Mouse (Mus musculus) lung, embryonic 14.5 days (tissue): ENCODE data around the gene Cdh13. TPM values are rescaled to one million over a fixed set of nuclear protein-coding genes. Genes with fewer than 3 reads are reported as not detected.
A peak's percentile ranks its signal among the peaks of the same experiment; 100 is the strongest.
"Not testable (repeated sequence)": the region's sequence is repeated elsewhere in the genome, so short reads cannot be mapped to it uniquely, and the experiment has no call there.

Experiments
- ATAC-seq: fragments of 200-750 bp; cut with Nextera tagmentation; 2 replicates; pipeline ENCODE4 v1.8.0; 2017; ENCODE audit warnings: mild to moderate bottlenecking, moderate TSS enrichment, moderate library complexity; ENCODE audit not compliant: insufficient read depth
- DNase-seq: peaks from one replicate; pipeline ENCODE4 v3.0.0-alpha.2; 2015
- H3K27ac ChIP-seq: fragments of 300-500 bp; sonication (generic); 2 replicates; pipeline ENCODE4 v1.5.1; 2014; ENCODE audit warnings: low read depth, mild to moderate bottlenecking, moderate library complexity
- H3K27me3 ChIP-seq: fragments of 300-500 bp; sonication (generic); 2 replicates; pipeline ENCODE4 v1.6.1; 2014; ENCODE audit warnings: low read length, control low read depth; ENCODE audit not compliant: insufficient read depth
- H3K36me3 ChIP-seq: fragments of 300-500 bp; sonication (generic); 2 replicates; pipeline ENCODE4 v1.6.1; 2014; ENCODE audit warnings: control low read depth; ENCODE audit not compliant: insufficient read depth
- H3K4me1 ChIP-seq: fragments of 300-500 bp; sonication (generic); 2 replicates; pipeline ENCODE4 v1.6.1; 2014; ENCODE audit warnings: antibody characterized with exemption, control low read depth; ENCODE audit not compliant: insufficient read depth
- H3K4me2 ChIP-seq: fragments of 300-500 bp; sonication (generic); 2 replicates; pipeline ENCODE4 v1.6.1; 2014; ENCODE audit warnings: mild to moderate bottlenecking
- H3K4me3 ChIP-seq: fragments of 300-500 bp; sonication (generic); 2 replicates; pipeline ENCODE4 v1.5.1; 2014; ENCODE audit warnings: low read depth, low read length
- H3K9ac ChIP-seq: fragments of 300-500 bp; sonication (generic); 2 replicates; pipeline ENCODE4 v1.6.1; 2014
- H3K9me3 ChIP-seq: fragments of 300-500 bp; sonication (generic); 2 replicates; pipeline ENCODE4 v1.6.1; 2016; ENCODE audit warnings: low read depth, low read length, control low read depth
- CTCF ChIP-seq: IDR thresholded peaks from 2 replicates; pipeline ENCODE4 v1.5.1; 2016; ENCODE audit warnings: antibody characterized with exemption, low read depth
- WGBS: fragments of 180-500 bp; shearing (Covaris S2); extraction: QIAGEN DNeasy Blood & Tissue Kit; methylation state at CpG from one replicate; pipeline ENCODE4 v1.1.7; 2014; 5-methylcytosine and 5-hydroxymethylcytosine counted together
- polyA plus RNA-seq: library from polyadenylated mRNA; unstranded; fragments of >200 nt; fragmentation: Nextera tagmentation; extraction: Ambion mirVana; gene quantifications from 2 replicates; pipeline ENCODE4 v1.2.1, GENCODE M21; 2014

Gene Cdh13
- polyA plus RNA-seq, 1 experiment from 2014 or later = 1.2 TPM

GRCm38 (mm10) chr8:119275442-119275841, 991.9 kb downstream of the Cdh13 start:
- DNase-seq (no peak), ATAC-seq (no peak)
- Histone ChIP-seq H3K9ac (no peak overlapping the region), H3K4me2 (no peak overlapping the region), H3K27ac (no peak overlapping the region; the same call in 1 of the 2 replicates), H3K36me3 (no peaks in the 10 kb centered on the region), H3K4me1 (0 out of 2 replicates have a peak, but pooled peaks cover 4% of the 10 kb centered on the region), H3K27me3 (no peaks in the 10 kb centered on the region), H3K9me3 (no peaks in the 10 kb centered on the region), H3K4me3 (no peak overlapping the region)
- TF ChIP-seq CTCF = no peak
- 86% methylated on average over 1 of the region's 1 CpGs for WGBS

- Histone ChIP-seq H3K4me2 (peak overlapping the region; percentile 10; the same call in 1 of the 2 replicates), H3K4me3 (no peak overlapping the region), H3K36me3 (no peaks in the 10 kb centered on the region), H3K27ac (peak overlapping the region; percentile 69), H3K9ac (no peak overlapping the region), H3K9me3 (no peaks in the 10 kb centered on the region), H3K4me1 (0 out of 2 replicates have a peak, but pooled peaks cover 4% of the 10 kb centered on the region), H3K27me3 (no peaks in the 10 kb centered on the region)
- peak; percentile 95 for ATAC-seq
- DNase-seq = peak; percentile 85
- no peak for TF ChIP-seq CTCF
- WGBS = 20% methylated on average over 3 of the region's 3 CpGs
Observed at GRCm38 (mm10) chr8:119277047-119277451, 993.5 kb downstream of the Cdh13 start.

GRCm38 (mm10) chr8:119281761-119282160, 998.2 kb downstream of the Cdh13 start:
- Histone ChIP-seq H3K4me1 (0 out of 2 replicates have a peak, but pooled peaks cover 2% of the 10 kb centered on the region), H3K9me3 (no peaks in the 10 kb centered on the region), H3K4me2 (no peak overlapping the region), H3K27me3 (no peaks in the 10 kb centered on the region), H3K4me3 (no peak overlapping the region), H3K9ac (no peak overlapping the region), H3K27ac (no peak overlapping the region), H3K36me3 (no peaks in the 10 kb centered on the region)
- no peak for ATAC-seq
- TF ChIP-seq CTCF = no peak
- 68% methylated on average over 2 of the region's 2 CpGs for WGBS
- DNase-seq = no peak

GRCm38 (mm10) chr8:119284516-119284915, 1001.0 kb downstream of the Cdh13 start:
- 75% methylated on average over 9 of the region's 9 CpGs for WGBS
- Histone ChIP-seq H3K4me1 (no peaks in the 10 kb centered on the region), H3K27me3 (no peaks in the 10 kb centered on the region), H3K9ac (no peak overlapping the region), H3K4me3 (no peak overlapping the region), H3K36me3 (no peaks in the 10 kb centered on the region), H3K4me2 (no peak overlapping the region), H3K27ac (no peak overlapping the region), H3K9me3 (no peaks in the 10 kb centered on the region)
- ATAC-seq = no peak
- no peak for DNase-seq
- TF ChIP-seq CTCF = no peak

GRCm38 (mm10) chr8:119284920-119285319, 1001.4 kb downstream of the Cdh13 start:
- Histone ChIP-seq H3K9me3 (no peaks in the 10 kb centered on the region), H3K9ac (no peak overlapping the region), H3K4me1 (no peaks in the 10 kb centered on the region), H3K4me2 (no peak overlapping the region), H3K27ac (no peak overlapping the region), H3K27me3 (no peaks in the 10 kb centered on the region), H3K4me3 (no peak overlapping the region), H3K36me3 (no peaks in the 10 kb centered on the region)
- DNase-seq (no peak), ATAC-seq (no peak)
- TF ChIP-seq CTCF = no peak
- 64% methylated on average over 4 of the region's 4 CpGs for WGBS

- H3K9me3 ChIP-seq = no peaks in the 10 kb centered on the region
- DNase-seq = no peak
- no peak overlapping the region for H3K4me3 ChIP-seq
- WGBS = 77% methylated on average over 13 of the region's 13 CpGs
- H3K9ac ChIP-seq = no peak overlapping the region
- H3K27ac ChIP-seq = no peak overlapping the region
- H3K36me3 ChIP-seq = no peaks in the 10 kb centered on the region
- no peaks in the 10 kb centered on the region for H3K4me1 ChIP-seq
- ATAC-seq = no peak
- no peak overlapping the region for H3K4me2 ChIP-seq
- TF ChIP-seq CTCF = no peak
- H3K27me3 ChIP-seq = no peaks in the 10 kb centered on the region
Observed at GRCm38 (mm10) chr8:119295477-119295876, 1011.9 kb downstream of the Cdh13 start.

- not testable (repeated sequence) for ATAC-seq, H3K4me3 ChIP-seq, H3K27me3 ChIP-seq, H3K36me3 ChIP-seq, H3K4me1 ChIP-seq, H3K9me3 ChIP-seq, H3K4me2 ChIP-seq, H3K9ac ChIP-seq, H3K27ac ChIP-seq
- peak; percentile 79 for TF ChIP-seq CTCF
- DNase-seq = peak; percentile 64
- 23% methylated on average over 3 of the region's 3 CpGs for WGBS
Observed at GRCm38 (mm10) chr8:119297752-119298151, 1014.2 kb downstream of the Cdh13 start.

GRCm38 (mm10) chr8:119300335-119300734, 1016.8 kb downstream of the Cdh13 start:
- no peak for ATAC-seq
- peak; percentile 21; the same call in 1 of the 2 replicates for TF ChIP-seq CTCF
- no peak for DNase-seq
- Histone ChIP-seq H3K27me3 (no peaks in the 10 kb centered on the region), H3K9me3 (no peaks in the 10 kb centered on the region), H3K4me3 (no peak overlapping the region), H3K4me2 (no peak overlapping the region), H3K27ac (no peak overlapping the region), H3K36me3 (no peaks in the 10 kb centered on the region), H3K9ac (no peak overlapping the region), H3K4me1 (no peaks in the 10 kb centered on the region)
- 79% methylated on average over 5 of the region's 5 CpGs for whole genome bisulfite sequencing
